Mouse (Mus musculus): ENCODE results near the gene Slc25a17.
A peak's percentile ranks its signal among the peaks of the same experiment; 100 is the strongest.

Gene Slc25a17

DNA sequence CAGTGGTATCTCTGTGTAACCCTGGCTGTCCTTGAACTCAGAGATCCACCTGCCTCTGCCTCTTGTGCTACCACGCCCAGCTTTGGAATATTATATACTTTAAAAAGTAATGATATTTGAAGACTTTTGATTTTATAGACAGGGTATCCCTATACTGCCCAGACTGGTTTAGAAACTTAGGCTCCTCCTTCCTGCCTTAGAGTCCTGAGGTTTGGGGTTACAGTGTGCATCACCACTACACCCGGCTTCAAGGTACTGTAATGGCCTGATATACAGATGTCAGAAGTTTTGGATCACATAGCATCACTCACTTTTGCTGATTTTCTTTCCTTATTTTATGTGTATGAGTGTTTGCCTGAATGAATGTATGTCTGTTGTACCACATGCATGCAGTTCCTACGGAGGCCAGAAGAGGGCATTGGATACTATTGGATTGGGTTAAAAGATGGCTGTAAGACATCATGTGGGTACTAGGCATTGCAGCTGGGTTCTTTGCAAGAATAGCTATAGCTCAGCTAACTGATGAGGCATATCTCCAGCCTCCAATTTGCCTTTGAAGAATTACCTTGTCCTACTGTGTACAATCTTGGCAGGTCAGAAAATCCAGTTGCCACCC is 5.4 kb downstream of the Slc25a17 start:
- DNase-seq (ENCODE audit: low spot score), result no peak

DNA sequence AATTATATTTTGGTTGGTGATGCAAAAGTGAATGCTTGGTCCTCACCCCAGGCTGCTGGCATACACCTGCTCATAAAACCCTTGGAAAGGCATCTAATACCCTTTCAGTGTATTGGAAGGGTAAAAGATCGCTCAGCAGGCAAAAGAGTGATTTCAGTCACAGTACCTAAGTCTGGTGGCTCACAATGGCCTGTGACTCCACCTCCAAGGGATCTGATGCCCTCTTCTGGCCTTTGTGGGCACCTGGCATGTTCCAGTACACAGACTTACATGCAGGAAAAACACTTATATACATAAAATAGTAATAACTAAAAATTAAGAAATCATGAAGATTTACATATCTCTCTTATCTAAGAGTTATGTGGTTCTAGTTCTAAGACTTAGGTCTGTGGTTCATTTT is 8.0 kb downstream of the Slc25a17 start:
- DNase-seq (ENCODE audit: low spot score), result no peak

DNA sequence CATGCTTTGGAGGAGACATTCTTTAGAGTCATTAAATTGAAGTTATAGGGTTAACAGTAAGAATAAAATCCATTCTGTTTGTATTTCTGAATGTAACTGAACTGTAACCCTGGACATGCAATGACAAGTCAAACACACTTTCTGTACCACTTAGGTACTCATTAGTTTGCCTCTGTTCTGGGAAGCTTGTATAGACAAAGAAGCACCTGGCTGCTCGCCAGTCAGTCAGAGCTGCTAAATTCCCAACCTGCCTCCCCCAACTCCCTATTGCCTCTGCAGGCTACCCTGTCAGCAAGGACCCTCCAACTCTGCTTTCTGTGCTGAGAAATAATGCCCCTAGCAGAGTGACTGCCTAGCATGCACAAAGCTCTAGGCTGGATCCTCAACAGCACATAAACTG is 10.2 kb downstream of the Slc25a17 start:
- DNase-seq (ENCODE audit: low spot score), result no peak

DNA sequence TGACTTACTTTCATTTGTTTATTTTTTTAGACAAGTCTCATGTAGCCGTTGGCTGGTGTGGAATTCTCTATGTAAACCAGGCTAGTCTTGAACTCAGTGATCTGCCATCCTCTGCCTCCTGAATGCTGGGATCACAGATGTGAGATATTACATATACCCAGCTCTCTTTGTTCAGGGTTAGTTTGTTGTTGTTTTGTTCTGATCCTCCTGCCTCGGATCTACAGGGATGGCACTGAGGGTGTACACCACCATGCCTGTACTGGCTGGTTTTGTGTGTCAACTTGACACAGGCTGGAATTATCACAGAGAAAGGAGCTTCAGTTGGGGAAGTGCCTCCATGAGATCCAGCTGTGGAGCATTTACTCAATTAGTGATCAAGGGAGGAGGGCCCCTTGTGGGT is 12.2 kb downstream of the Slc25a17 start:
- DNase-seq (ENCODE audit: low spot score), result no peak

DNA sequence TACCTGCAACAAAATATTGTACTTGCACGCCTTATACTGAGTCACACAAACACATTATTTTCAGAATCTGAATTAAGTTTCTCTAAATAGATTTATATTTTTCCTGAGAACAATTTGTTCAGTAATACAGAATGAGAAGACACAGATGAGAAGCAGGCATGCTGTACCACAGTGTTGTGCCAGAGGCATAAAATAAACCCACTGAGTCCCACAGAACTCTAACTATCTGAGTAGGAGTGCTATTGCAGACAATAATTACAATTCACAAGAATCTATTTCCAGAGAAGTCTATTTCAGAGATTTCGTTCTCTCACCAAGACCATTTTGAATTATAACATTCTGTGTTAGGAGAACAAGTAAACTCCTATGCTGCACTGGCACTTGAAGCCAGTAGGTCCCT is 13.1 kb downstream of the Slc25a17 start:
- DNase-seq (ENCODE audit: low spot score), result peak; percentile 31

DNA sequence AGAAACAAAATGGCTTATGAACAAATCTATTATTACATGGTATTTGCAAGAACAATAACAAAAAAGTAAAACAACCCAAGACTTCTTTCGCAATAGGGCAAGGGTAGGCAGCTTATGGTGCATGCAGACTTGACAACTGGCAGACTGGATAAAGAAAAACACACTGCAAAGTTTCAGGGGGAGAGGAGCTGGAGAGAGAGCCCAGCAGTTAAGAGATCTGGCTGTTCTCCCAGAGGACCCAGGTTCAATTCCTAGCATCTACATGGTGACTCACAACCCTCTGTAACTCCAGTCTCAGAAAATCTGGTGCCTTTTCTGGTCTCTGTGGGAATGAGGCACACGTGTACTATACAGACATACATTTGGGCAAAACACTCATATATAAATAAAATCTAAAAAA is 19.2 kb downstream of the Slc25a17 start:
- no peak for DNase-seq (ENCODE audit: low spot score)

DNA sequence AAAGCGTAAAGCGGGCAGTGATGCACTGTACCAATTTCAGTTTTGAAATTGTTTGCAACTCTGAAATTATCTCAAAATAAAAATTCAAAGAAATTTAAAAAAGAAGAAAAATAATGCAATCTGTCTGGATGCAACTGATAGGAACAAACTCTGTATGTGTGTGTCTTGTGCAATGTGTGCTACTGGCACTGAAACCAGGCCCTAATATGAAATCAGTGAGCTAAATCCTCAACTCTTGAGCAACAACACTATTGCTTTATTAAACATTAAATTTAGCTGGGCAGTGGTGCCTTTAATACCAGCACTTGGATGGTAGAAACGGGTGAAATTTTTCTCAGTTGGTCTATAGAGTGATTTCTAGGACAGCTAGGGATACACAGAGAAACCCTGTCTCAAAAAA is 21.5 kb downstream of the Slc25a17 start:
- no peak for DNase-seq (ENCODE audit: low spot score)

DNA sequence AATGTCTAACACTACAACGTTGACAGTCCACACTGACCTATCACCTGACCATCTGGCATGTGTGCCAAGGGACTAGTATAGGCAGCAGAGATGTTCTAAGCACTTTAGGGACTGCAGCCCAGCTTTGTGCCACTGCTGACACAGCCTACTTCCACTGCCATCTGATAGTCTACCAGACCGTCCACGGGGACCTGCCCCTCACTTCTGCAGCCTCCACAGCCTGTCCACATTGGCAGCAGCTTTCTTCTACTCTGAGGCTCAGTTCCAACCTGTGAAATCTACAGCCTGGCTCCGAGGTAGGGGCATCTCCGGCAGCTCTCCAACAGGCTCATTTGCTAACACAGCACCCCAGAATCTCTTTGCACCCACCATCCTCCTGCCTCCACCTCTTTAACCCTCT is 24.1 kb downstream of the Slc25a17 start:
- DNase-seq (ENCODE audit: low spot score), result no peak

DNA sequence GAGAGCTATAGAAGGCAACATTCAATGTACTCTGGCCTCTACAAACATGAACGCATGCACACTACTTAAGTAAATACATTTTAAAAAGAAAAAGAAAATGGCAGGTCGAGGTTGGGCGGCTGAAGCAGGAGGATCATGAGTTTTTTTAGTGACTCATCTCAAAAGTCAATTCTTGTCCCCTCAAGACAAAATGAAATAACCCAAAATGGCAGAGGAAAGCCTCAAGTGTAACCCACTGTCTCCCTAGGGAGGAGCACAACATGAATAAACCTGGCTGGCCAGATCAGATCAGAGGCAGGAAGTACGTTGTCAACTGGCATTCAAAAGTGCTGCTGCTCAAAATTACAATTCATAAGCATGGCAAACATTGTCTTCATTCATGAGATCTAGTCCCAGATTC is 28.1 kb downstream of the Slc25a17 start:
- no peak for DNase-seq (ENCODE audit: low spot score)

DNA sequence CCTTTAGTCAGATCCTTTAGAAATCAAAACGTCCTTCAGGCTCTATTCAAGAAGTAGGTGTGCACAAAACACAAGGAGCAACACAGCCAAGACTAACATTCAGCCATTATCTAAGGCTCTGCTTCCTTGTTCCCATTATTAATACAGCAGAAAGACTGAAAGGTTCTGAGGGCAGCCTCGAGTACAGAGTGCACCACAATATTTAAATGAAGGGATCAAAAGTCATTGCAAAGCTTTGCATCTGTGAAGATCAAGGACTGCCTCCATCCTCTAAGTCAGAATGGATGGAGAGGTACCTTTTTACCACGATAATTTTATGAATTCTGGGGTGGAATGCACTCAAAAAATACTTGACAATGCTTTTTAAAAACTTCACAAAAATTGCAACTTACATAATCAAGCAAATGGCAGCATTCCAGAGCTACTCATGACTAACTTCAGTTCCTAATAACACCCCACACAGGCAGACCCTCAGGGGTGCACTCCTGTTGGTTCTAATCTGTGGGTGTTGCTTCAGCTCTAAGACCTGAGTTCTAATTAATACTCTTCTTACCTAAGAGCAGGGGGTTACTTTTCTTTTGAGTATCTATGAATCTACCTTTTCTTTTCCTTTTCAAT is 29.7 kb downstream of the Slc25a17 start:
- DNase-seq (ENCODE audit: low spot score), result no peak

DNA sequence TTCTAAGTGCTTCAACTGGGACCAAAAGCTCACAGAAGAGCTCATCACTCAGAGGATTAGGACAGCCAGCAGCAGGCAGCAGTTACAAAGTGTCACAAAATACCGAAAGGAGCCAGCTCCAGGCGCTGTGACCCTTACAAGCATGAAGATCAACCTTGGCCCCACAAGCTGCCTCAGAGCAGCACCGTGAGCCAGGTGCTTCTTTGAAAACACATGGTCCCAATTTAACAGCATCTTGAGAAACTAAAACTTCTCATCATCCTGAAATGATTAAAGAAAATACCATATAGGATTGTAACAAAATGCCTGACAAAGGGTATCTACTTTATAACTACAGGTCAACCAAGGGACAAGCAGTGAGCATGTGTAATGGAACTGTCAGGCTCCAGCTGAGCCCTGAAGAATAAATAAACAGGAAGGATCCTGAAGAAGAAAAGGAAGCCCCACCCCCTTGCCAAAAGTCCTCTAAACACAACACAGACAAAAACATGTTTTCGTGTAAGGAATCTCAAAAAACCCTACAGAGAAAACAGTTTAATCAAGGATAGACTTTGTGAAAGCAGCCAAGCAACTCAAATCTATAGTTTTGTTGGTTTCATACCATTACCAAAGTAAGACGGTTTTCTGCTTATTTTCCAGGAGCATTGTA is 30.8 kb downstream of the Slc25a17 start:
- DNase-seq (ENCODE audit: low spot score), result no peak

DNA sequence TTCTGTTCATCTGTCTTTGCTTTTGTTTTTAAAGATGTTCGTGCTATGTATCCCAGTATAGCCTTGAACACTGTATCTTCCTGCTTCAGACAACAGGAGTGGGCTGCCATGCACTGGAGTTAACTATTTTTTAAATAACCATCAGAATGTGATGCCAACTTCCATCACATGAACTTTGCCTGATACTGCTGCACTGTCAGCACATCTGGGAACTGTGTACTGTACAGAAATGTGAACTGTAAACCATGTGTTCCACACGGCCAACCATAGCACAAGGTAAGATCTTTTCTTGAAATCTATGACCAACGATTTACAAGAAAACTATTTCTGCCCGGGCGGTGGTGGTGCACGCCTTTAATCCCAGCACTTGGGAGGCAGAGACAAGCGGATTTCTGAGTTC is 33.1 kb downstream of the Slc25a17 start:
- DNase-seq (ENCODE audit: low spot score), result no peak

DNA sequence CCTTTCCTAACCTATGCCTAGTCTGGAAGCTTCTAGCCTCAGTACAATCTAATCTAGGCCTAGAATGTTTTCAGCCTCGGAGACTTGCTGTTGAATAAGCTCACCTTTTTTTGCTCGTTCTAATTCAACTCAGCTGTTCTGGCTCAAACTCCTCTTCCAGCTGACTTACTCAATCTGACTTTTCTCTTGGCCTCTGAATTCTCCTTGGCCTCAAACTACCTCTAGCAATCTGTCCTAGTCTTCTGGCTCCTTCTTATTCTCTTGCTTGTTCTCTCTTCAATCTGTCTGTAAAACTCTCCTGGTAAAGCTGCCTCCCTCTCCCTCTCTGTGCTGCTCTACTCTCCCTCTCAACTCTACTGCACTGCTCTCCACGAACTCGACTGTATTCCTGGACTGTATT is 35.6 kb downstream of the Slc25a17 start:
- no peak for DNase-seq (ENCODE audit: low spot score)

DNA sequence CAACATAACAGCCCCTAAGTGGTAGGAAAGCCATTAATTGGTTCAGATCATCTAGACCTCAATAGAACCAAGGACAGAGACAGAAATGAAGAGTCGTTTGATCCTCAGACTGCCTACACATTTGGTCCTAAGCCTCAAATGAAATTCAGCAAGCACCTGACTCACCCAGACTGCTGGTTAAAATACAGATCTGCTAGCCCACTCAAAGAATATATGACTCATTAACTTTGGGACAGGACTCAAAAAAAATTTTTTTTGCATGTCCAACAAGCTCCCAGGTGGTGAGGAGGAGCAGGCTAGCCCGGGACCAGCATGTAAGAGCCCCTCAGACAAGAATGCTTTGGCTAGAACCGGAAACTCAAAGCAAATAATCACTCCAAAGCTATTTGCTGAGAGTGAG is 40.5 kb downstream of the Slc25a17 start:
- no peak for DNase-seq (ENCODE audit: low spot score)

DNA sequence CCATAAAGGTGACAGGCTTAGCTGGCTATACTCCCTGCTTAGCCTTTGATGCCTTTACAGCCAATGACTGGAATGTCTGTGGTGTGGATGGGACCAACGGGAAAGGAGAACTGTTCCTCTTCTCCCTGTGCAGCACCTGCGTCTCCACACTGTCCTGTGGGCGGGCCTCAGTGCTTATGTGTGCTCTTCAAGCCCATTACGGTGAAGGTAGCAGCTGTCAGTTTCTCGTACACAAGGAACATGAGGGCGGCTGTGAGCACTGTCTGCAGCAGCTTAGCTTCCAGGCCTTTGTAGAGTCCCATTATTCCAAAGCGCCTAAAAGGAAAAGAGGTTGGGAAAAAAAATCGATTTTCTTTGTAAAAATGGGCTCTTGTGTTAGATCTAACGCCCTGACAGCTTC is 41.1 kb downstream of the Slc25a17 start:
- DNase-seq (ENCODE audit: low spot score), result no peak

DNA sequence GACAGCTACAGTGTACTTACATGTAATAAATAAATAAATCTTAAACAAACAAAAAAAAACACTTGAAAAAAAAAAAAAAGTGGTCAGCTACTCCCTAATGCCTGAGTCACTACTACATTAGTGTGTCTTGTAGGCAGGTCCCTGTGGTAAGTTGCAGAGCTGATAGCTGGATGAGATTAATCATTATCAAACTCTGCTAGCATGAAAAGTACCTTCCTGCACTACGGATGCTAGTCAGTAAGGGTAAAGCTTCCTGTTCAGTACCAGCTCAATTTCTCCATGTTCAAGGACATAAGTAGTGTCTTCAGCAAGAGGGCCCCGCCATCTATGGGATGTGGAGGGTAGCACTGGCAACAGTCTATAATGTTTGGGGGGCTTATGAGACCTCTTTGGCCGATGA is 46.7 kb downstream of the Slc25a17 start:
- no peak for DNase-seq (ENCODE audit: low spot score)

DNA sequence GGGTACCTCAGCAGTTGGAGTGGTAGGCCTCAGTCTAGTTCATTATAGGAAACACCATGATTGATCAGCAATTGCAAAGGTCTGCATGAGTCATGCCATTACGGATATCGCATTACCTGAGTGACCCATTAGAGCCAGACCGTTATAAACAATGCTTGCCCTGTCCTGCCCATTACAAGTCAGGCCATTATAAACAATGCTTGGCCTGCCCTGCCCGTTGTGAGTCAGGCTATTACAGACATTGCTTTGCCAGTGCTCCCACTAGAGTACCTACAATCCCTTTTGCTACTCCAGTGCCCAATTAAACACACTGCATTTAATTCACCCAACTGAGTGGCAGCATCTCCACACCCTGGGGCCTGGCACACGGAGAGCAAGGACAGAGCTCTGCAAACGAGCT is 49.6 kb downstream of the Slc25a17 start:
- no peak for DNase-seq (ENCODE audit: low spot score)

DNA sequence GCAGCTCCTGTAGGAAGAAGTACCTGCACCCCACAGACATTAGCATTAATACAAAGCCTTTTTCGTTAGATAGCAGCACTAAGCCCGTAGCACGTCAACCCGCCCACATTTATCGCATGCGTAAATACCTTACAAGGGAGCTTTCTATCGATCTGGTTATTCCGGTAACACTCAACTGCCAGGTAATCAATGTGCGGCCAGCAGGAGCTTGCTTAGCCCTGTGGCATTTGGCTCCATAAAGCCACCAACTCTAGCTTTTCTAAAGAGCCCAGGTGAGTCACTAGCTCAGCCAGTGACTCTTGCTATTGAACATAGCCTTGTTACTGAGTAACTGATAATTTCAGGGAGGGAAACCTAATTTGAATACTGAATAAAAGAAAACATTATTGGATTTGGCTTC is 50.3 kb downstream of the Slc25a17 start:
- DNase-seq (ENCODE audit: low spot score), result no peak

DNA sequence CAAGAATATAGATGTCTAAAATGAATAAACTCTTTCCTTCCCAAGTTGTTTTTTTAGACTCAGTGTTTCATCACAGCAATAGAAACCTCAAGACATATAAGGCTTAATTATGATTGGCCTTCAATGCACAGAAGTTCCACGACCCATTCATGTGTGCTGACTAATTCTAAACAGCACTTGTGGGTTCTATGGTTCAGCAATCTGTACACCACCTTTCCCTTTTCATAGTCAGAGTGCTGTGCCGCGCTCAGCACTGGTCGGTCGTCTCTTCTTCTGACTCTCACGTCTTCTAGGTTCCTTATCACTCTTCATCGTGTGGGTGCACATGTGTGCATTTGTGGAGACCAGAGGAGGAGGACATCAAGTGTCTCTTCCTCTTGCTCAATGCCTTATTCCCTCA is 52.6 kb downstream of the Slc25a17 start:
- no peak for DNase-seq (ENCODE audit: low spot score)

DNA sequence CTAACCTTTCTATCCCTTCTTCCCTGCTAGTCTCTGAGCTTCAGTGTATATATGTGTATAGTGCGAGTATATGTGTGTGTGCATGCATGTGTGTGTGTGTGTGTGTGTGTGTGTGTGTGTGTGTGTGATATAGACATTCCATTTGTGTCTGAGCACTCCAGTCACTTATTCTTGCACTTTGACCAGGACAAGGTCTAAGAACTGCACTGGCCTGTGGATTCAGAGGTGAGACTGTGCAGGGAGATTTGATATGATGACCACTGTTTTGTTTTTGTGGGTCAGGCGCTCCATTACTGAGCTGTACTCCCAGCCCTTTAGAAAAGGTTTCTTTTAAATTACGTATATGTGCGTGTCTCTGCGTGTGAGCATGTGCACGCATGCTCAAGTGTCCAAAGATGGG is 54.1 kb downstream of the Slc25a17 start:
- no peak for DNase-seq (ENCODE audit: low spot score)

DNA sequence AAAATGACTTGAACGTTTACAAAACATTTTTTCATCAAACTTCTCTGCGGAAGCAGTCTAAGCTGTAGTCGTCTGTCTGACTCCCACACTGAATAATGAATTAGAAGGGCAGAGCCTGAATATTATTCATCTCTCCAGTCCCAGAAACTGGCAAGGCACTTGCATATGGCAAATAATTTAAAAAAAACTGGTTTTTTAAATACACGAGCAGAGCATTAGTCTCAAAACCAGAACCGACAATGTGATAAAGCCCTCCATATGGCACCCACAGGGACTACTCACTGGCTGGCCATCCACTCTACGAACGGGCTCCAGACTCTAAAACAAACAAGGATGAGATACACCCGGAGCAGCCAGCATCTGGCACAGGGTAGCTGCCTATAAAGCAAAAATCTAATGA is 55.6 kb downstream of the Slc25a17 start:
- DNase-seq (ENCODE audit: low spot score), result no peak

DNA sequence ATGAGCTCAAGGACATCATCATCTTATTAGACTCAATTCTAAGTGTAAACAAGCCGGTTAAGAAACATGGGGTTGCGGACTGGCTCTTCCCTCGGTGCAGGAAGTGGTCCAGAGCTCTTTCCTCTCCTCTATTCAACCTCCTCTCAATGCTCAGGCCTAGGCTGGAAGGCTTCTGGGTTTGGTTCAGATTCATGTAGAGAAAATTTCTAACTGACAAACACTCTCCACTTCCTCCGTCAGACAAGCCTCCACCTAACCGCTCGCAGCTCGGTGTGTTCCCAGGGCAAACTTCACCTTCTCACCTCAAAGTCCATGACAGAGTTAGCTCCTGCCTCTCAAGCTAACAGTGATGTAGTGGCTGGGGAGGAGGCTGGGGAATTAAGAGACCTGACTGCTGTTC is 56.6 kb downstream of the Slc25a17 start:
- DNase-seq (ENCODE audit: low spot score), result no peak

DNA sequence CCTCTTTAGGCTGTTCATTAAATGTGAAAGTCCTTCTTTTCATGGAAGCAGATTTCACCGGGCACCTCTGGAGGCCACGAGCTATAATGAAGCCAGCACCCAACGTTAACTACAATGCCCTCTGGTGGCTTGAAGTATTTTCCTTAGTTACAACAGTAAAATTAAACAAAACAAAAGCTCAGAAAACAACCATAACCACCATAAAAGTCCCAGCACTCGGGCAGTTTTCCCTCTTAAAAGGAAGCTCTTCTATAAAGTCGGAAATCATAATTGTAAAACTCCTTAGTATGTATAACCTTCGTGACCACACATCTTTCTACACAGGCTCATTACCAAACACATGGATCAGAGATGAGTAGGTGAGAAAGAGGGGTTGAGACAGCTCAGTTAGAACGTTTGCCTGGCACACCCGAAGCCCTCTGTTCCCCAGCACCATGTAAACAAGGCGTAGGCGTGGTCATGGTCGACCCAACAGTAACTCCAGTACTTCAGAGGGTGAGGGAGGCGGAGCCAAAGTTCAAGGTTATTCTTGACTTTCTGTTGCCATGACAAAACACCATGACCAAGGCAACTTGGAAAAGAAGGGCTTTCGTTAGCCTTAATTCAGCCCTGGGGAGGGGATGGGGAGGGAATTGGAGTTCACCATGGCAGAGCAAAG is 58.3 kb downstream of the Slc25a17 start:
- no peak for DNase-seq (ENCODE audit: low spot score)

All from left cerebral cortex, adult 11 months (tissue).